Mouse (Mus musculus) neural tube, embryonic 12.5 days (tissue): ENCODE results near the gene Bhmt2. TPM values are rescaled to one million over a fixed set of nuclear protein-coding genes. Genes with fewer than 3 reads are reported as not detected.

Experiments used
- ATAC-seq: fragments of 200-750 bp; cut with Nextera tagmentation; 2 replicates; pipeline ENCODE4 v1.8.0; 2017; ENCODE audit warnings: low read depth, mild to moderate bottlenecking, moderate TSS enrichment, moderate library complexity; ENCODE audit not compliant: low FRiP score
- H3K27ac ChIP-seq: fragments of 300-500 bp; sonication (generic); 2 replicates; pipeline ENCODE4 v1.5.1; 2016
- H3K27me3 ChIP-seq: fragments of 300-500 bp; sonication (generic); replicated peaks from 2 replicates; pipeline ENCODE4 v1.6.1; 2016; ENCODE audit warnings: mild to moderate bottlenecking
- H3K36me3 ChIP-seq: fragments of 300-500 bp; sonication (generic); 2 replicates; pipeline ENCODE4 v1.6.1; 2016; ENCODE audit warnings: mild to moderate bottlenecking
- H3K4me1 ChIP-seq: fragments of 300-500 bp; sonication (generic); 2 replicates; pipeline ENCODE4 v1.6.1; 2016
- H3K4me2 ChIP-seq: fragments of 300-500 bp; sonication (generic); replicated peaks from 2 replicates; pipeline ENCODE4 v1.6.1; 2016; ENCODE audit warnings: mild to moderate bottlenecking
- H3K4me3 ChIP-seq: fragments of 300-500 bp; sonication (generic); 2 replicates; pipeline ENCODE4 v1.5.1; 2016
- H3K9ac ChIP-seq: fragments of 300-500 bp; sonication (generic); 2 replicates; pipeline ENCODE4 v1.6.1; 2016; ENCODE audit warnings: mild to moderate bottlenecking
- H3K9me3 ChIP-seq: fragments of 300-500 bp; sonication (generic); 2 replicates; pipeline ENCODE4 v1.6.1; 2016; ENCODE audit warnings: mild to moderate bottlenecking
- WGBS: fragments of 180-500 bp; shearing (Covaris S2); methylation state at CpG from one replicate; pipeline ENCODE4 v1.1.7; 2016; 5-methylcytosine and 5-hydroxymethylcytosine counted together
- polyA plus RNA-seq: library from polyadenylated mRNA; unstranded; fragments of >200 nt; fragmentation: Nextera tagmentation; extraction: Ambion mirVana; gene quantifications from 2 replicates; pipeline ENCODE4 v1.2.1, GENCODE M21; 2016

The Bhmt2 gene
- polyA plus RNA-seq: not detected in 2 replicates

DNA sequence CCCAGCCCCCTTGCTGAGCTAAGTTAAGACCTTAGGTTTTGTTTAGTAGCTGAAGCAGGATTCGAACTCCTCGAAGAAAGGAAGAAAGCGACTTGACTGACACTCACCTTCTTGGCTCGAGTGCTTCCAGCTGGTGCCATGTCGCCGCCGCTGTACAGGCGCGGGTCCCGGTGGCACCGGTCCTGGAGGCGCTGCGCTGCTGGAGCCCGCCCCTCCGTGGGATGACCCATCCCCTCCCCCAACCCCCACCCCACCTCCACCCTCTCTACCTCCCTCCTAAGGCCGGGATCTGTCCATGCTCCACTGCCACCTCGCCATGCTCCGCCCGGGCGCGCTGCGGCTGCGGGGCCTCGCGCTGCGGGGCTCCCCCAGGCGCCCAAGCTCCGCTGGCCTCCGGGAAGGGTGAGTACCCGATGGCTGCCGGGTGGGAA is at the start of gene Bhmt2, which contains the start of gene Dmgdh:
TSS of gene Bhmt2 (minus strand) at position 172 of the 431 bp plus-strand sequence.
TSS of gene Dmgdh (plus strand) at position 303 of the 431 bp plus-strand sequence.
- WGBS: 7% methylated on average over 31 of the region's 31 CpGs

DNA sequence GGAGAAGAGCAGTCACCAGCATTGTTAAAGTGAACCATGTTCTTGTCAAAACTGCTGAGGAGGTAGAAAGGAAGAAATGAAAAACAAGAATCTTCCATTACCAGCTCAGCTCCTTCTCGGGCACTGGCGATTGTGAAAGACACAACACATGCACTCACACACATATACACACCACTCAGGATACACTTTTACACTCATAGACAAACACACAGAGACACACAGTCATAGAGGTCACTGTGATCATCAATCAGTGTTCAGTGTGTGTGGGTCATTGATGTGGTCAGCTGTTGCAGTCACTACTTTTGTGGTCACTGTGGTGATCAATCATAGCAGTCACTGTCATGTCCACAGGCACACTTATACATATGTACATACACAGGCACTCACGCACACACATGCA is 49.4 kb upstream of the Bhmt2 start:
- ATAC-seq: 0 out of 2 replicates have a peak, but pooled peaks have one; percentile 29
- H3K9ac ChIP-seq: no peak overlapping the region
- H3K4me2 ChIP-seq: no peak overlapping the region
- no peak overlapping the region for H3K4me3 ChIP-seq
- no peaks in the 10 kb centered on the region for H3K4me1 ChIP-seq
- no peaks in the 10 kb centered on the region for H3K27me3 ChIP-seq
- H3K27ac ChIP-seq: no peak overlapping the region
- no peaks in the 10 kb centered on the region for H3K9me3 ChIP-seq
- no peaks in the 10 kb centered on the region for H3K36me3 ChIP-seq
- WGBS: 90% methylated on average over 3 of the region's 3 CpGs

More for the DNA sequence above, at the start of gene Bhmt2, which contains the start of gene Dmgdh:
- H3K9me3 ChIP-seq: no peaks in the 10 kb centered on the region
- H3K27ac ChIP-seq: no peak within 1 kb of the TSS
- no peak within 1 kb of the TSS for H3K9ac ChIP-seq
- ATAC-seq: no peak
- peaks cover 12% of the 10 kb centered on the region; the same call in 1 of the 2 replicates for H3K27me3 ChIP-seq
- H3K4me3 ChIP-seq: no peak within 1 kb of the TSS
- no peaks in the 10 kb centered on the region for H3K36me3 ChIP-seq
- H3K4me1 ChIP-seq: no peaks in the 10 kb centered on the region
- peak within 1 kb of the TSS; percentile 50 for H3K4me2 ChIP-seq

DNA sequence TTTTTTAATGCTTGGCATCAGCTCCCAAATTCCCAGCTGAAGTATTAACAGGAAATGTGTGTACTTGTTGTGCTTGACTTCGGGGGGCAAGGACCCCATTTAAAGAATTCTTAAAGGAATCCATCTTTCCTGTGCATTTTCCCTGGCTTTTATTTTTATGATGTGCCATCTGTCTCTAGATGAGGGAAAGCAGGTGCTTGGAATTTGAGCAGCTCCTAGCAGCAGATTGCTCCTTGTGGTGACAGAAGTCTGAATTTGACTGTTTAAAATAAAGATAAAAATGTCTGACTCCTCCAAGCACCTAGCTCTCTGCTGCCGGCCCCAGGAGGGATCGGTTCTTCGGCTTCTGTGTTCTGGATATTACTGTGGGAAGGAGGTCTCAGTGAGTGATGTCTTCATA is 47.8 kb upstream of the Bhmt2 start:
- no peaks in the 10 kb centered on the region for H3K27me3 ChIP-seq
- H3K36me3 ChIP-seq: no peaks in the 10 kb centered on the region
- H3K4me1 ChIP-seq: no peaks in the 10 kb centered on the region
- H3K9me3 ChIP-seq: no peaks in the 10 kb centered on the region
- 85% methylated on average over 4 of the region's 4 CpGs for WGBS
- no peak overlapping the region for H3K9ac ChIP-seq
- H3K4me2 ChIP-seq: no peak overlapping the region
- no peak for ATAC-seq
- H3K4me3 ChIP-seq: no peak overlapping the region
- no peak overlapping the region for H3K27ac ChIP-seq

DNA sequence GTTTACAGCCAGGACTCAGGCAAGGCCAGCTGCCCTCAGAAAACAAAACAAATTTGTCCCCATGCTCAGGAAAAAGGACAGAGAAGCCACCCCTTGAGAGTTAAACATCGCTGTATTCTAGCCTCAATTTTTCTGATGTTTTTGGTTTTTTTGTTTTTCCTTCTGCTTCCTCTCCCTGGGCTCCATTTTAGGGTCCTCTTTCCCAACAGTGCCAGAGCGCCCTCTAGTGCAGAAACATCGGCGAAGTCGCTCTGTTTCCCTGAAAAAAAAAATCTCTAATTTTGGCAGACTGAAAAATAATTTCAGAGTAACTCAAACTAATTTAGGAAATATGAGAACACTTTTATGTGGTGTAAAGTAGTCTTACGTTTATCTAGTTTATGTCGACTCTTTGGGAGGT is 44.8 kb upstream of the Bhmt2 start:
- Histone ChIP-seq H3K27ac (no peak overlapping the region), H3K36me3 (no peaks in the 10 kb centered on the region), H3K4me1 (no peaks in the 10 kb centered on the region), H3K27me3 (no peaks in the 10 kb centered on the region), H3K4me3 (no peak overlapping the region), H3K9me3 (no peaks in the 10 kb centered on the region), H3K4me2 (no peak overlapping the region), H3K9ac (no peak overlapping the region)
- ATAC-seq: no peak
- WGBS: 3% methylated on average over 7 of the region's 7 CpGs

DNA sequence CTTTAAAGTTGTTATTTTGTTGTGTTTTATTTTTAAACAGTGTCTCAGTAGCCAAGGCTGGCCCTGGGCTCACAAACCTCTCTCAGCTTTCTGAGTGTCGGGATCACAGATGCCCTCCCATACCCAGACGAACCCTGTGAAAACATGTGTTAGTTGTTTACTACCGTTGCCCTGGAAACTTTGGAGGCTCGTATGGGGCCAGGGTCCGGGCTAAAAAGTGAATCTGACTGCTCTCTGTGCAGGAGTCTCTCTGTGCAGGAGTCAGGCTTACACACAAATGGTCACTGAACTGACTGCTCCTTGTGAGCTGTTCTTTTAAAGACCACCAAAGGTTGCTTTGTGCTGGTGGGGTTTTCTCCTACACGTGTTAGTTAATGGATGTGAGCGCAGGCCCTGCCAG is 43.0 kb upstream of the Bhmt2 start:
- Histone ChIP-seq H3K9me3 (no peaks in the 10 kb centered on the region), H3K9ac (no peak overlapping the region), H3K4me3 (no peak overlapping the region), H3K27ac (no peak overlapping the region), H3K27me3 (no peaks in the 10 kb centered on the region), H3K4me2 (no peak overlapping the region), H3K36me3 (no peaks in the 10 kb centered on the region), H3K4me1 (no peaks in the 10 kb centered on the region)
- 42% methylated on average over 7 of the region's 7 CpGs for WGBS
- ATAC-seq: no peak

DNA sequence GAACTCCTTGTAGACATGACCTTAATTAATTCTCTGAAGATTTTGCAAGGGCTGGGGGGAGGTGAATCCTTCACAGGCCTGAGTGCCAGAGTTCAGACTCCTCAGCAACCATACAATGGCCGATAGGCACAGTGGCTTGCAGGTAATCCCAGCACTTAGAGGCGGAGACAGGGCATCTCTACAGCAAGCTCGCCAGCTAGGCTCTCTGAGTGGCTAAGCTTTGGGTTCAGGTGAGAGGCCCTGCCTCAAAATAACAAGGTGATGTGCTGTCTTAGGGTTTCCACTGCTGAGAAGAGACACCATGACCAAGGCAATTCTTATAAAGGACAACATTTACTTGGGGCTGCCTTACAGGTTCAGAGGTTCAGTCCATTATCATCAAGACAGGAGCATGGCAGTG is 39.7 kb upstream of the Bhmt2 start:
- H3K4me1 ChIP-seq: no peaks in the 10 kb centered on the region
- H3K4me2 ChIP-seq: no peak overlapping the region
- H3K9ac ChIP-seq: no peak overlapping the region
- ATAC-seq: no peak
- no peaks in the 10 kb centered on the region for H3K27me3 ChIP-seq
- H3K4me3 ChIP-seq: no peak overlapping the region
- no peaks in the 10 kb centered on the region for H3K9me3 ChIP-seq
- no peak overlapping the region for H3K27ac ChIP-seq
- no peaks in the 10 kb centered on the region for H3K36me3 ChIP-seq
- WGBS: 90% methylated on average over 3 of the region's 3 CpGs

DNA sequence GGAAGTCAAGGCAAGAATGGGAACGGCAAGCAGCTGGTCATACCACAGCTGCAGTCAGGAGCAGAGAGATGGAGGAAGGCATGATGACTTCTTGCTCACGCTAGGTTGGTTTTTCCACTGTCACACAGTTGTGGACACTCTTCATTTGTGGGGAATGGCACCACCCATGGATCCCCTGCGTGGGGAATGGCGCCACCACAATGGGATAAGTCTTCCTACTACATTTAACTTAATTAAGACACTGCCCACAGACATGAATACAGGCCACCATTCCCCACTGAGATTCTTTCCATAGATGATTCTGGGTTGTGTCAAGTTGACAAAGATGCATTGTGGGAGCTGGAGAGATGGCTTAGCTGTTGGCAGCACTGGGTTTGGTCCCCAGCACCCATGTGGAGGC is 38.3 kb upstream of the Bhmt2 start:
- no peaks in the 10 kb centered on the region for H3K36me3 ChIP-seq
- WGBS: 96% methylated on average over 4 of the region's 4 CpGs
- H3K4me3 ChIP-seq: no peak overlapping the region
- no peaks in the 10 kb centered on the region for H3K9me3 ChIP-seq
- ATAC-seq: no peak
- no peaks in the 10 kb centered on the region for H3K27me3 ChIP-seq
- no peak overlapping the region for H3K4me2 ChIP-seq
- H3K9ac ChIP-seq: no peak overlapping the region
- H3K4me1 ChIP-seq: no peaks in the 10 kb centered on the region
- H3K27ac ChIP-seq: no peak overlapping the region

DNA sequence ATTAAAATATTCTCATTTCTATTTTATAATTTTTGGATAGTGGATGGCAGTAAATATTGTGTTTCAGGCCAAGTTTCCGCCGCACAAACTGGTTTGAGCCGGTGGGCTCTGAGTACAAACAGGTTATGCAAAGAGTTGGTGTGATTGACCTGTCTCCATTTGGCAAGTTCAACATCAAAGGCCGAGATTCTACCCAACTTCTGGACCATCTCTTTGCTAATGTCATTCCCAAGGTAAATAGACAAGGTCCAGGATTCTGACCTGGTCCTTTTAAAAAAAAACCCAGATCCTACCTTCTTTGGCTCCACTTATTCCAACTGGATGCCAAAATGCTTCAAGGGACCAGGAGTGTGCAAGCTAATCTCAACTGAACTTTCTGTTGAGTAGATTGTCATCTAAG is 37.1 kb upstream of the Bhmt2 start:
- H3K36me3 ChIP-seq: no peaks in the 10 kb centered on the region

DNA sequence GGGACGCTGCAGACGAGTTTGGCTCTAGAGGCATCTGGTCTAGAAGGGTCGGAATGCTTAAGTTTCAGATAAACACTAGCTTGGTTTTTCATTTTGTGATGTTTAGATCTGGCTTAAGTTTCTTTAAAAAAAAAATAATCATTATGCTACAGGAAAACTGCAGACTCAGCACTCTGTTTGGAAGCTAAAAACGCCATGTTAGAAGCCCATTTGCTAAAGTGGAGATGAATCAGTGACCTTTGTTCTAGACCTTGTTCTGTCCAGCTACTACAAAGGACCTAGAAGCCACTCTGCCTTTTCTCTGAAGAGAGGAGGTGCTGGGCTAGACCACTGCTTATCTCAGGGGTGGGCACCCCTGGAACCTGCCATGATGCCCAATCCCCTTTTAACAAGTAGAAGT is 36.2 kb upstream of the Bhmt2 start:
- Histone ChIP-seq H3K9ac (no peak overlapping the region), H3K36me3 (no peaks in the 10 kb centered on the region), H3K27me3 (no peaks in the 10 kb centered on the region), H3K4me3 (no peak overlapping the region), H3K4me2 (no peak overlapping the region), H3K27ac (no peak overlapping the region), H3K9me3 (no peaks in the 10 kb centered on the region), H3K4me1 (no peaks in the 10 kb centered on the region)
- 90% methylated on average over 4 of the region's 4 CpGs for WGBS
- no peak for ATAC-seq

More for the DNA sequence above, 37.1 kb upstream of the Bhmt2 start:
- H3K9me3 ChIP-seq: no peaks in the 10 kb centered on the region
- H3K4me3 ChIP-seq: no peak overlapping the region
- no peak overlapping the region for H3K27ac ChIP-seq
- no peak overlapping the region for H3K4me2 ChIP-seq
- no peak overlapping the region for H3K9ac ChIP-seq
- no peak for ATAC-seq
- H3K27me3 ChIP-seq: no peaks in the 10 kb centered on the region
- no peaks in the 10 kb centered on the region for H3K4me1 ChIP-seq
- 94% methylated on average over 4 of the region's 4 CpGs for WGBS

DNA sequence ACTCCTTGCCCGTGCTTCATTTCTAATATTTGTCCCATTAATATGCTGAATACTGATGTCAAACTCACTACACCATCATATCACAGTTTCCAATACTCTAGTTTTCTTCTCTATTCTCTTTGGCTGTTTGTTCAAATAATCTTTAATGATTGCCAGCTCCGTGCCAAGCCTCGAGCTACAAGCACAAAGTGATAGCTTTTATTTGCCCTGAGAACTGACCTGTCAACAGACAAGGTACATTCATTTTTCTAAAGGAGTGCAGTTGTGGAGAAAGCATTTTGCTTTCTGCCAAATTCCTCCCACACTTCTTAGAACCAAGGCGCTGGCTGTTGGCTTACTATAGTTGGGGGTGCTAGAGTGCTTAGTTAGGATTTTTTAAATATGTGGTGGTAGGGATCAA is 33.2 kb upstream of the Bhmt2 start:
- Histone ChIP-seq H3K9ac (no peak overlapping the region), H3K4me1 (no peaks in the 10 kb centered on the region), H3K27ac (no peak overlapping the region), H3K4me2 (no peak overlapping the region), H3K9me3 (no peaks in the 10 kb centered on the region), H3K4me3 (no peak overlapping the region), H3K27me3 (no peaks in the 10 kb centered on the region), H3K36me3 (no peaks in the 10 kb centered on the region)
- WGBS: 90% methylated on average over 4 of the region's 4 CpGs
- no peak for ATAC-seq

DNA sequence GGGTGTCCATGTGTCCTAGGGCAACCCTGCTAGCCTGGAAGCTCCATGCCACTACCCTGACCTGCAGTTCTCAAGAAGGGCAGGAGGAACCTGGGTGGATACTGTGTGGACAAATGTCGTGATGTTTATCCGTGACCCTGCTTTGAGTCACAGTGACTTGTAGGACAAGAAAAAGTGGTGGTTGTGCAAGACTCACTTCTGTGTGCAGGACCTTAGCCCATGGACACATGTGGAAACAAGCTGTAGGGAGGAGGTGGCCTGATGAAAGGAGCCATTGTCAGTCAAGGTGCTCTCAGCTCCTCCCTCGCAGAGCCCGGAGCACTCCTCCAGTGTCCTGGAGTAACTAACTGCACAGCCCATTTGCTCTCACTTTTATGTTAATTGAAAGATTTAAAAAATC is 31.6 kb upstream of the Bhmt2 start:
- H3K4me3 ChIP-seq: no peak overlapping the region
- H3K27ac ChIP-seq: no peak overlapping the region
- no peaks in the 10 kb centered on the region for H3K27me3 ChIP-seq
- H3K9ac ChIP-seq: no peak overlapping the region
- H3K4me2 ChIP-seq: no peak overlapping the region
- no peaks in the 10 kb centered on the region for H3K4me1 ChIP-seq
- H3K9me3 ChIP-seq: no peaks in the 10 kb centered on the region
- H3K36me3 ChIP-seq: no peaks in the 10 kb centered on the region
- ATAC-seq: no peak
- 85% methylated on average over 4 of the region's 4 CpGs for WGBS

DNA sequence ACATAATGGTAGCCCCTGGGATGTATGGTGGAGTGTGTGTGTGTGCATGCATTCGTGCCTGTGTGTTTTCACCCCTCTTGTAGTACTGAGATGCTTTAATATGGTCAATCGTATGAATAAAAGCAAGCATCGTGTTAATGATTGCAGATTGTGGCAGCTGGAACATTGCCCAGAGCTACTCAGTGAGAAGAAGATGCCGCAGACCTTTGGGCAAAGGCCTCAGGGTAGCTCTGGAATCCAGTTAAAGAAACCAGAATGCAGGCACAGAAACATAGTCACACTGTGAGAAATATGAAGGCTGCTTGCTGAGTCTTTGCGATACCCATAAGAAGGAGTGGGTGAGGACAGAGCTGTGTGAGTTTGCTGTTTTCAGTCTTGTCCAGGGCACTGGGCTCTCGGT is 24.8 kb upstream of the Bhmt2 start:
- H3K9me3 ChIP-seq: no peaks in the 10 kb centered on the region
- no peak for ATAC-seq
- H3K27ac ChIP-seq: no peak overlapping the region
- no peaks in the 10 kb centered on the region for H3K27me3 ChIP-seq
- H3K4me1 ChIP-seq: no peaks in the 10 kb centered on the region
- no peaks in the 10 kb centered on the region for H3K36me3 ChIP-seq
- H3K4me3 ChIP-seq: no peak overlapping the region
- H3K4me2 ChIP-seq: no peak overlapping the region
- 87% methylated on average over 6 of the region's 6 CpGs for WGBS
- no peak overlapping the region for H3K9ac ChIP-seq

DNA sequence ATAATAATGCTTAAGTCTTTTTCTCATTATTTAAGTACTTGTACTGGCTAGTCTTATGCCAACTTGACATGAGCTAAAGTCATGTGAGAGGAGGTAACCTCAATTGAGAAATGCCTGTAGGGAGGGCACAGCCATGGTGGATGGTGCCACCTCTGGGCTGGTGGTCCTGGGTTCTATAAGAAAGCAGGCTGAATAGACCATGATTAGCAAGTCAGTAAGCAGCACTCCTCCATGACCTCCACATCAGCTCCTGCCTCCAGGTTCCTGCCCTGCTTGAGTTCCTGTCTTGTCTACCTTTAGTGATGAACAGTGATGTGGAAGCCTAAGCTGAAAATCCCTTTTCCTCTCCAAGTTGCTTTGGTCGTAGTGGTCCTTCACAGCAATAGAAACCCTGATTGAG is 16.7 kb upstream of the Bhmt2 start:
- Histone ChIP-seq H3K4me3 (no peak overlapping the region), H3K27me3 (no peaks in the 10 kb centered on the region), H3K27ac (no peak overlapping the region), H3K9me3 (no peaks in the 10 kb centered on the region), H3K4me2 (no peak overlapping the region), H3K36me3 (no peaks in the 10 kb centered on the region), H3K9ac (no peak overlapping the region), H3K4me1 (no peaks in the 10 kb centered on the region)
- ATAC-seq: no peak
- 92% methylated on average over 1 of the region's 1 CpGs for WGBS
